ENCODE assay signal across 16 mouse cellular contexts in genomic region chr11:95100393-95100792, GRCm38 (mm10). TPM values are rescaled to one million over a fixed set of nuclear protein-coding genes. Genes with fewer than 3 reads are reported as not detected.
DNase-seq lines count a peak whose midpoint lies in the region; ATAC-seq and TF ChIP-seq lines count a peak whose summit lies in the region.
"Had no signal": no experiment of that assay in that cellular context is flagged by ENCODE, and none has a peak within 500 bp of the region (broad histone marks: within the 10 kb centered on the region; RNA-seq: fewer than 3 reads in every experiment).

No protein-coding gene starts in this region.

- H3K27ac ChIP-seq in gastrocnemius, adult 2 months, result no peak overlapping the region
- H3K27ac ChIP-seq in intestine, embryonic 14.5 days (ENCODE audit: low read depth), result peak overlapping the region; percentile 54; the same call in 1 of the 2 replicates
- H3K27ac ChIP-seq in forebrain, embryonic 15.5 days (replicated peaks), result no peak overlapping the region
- H3K27ac ChIP-seq: heart, adult 2 months; hindbrain, embryonic 12.5 days; liver, embryonic 14.5 days; midbrain, embryonic 12.5 days had no signal

- no peaks in the 10 kb centered on the region for H3K27me3 ChIP-seq in intestine, embryonic 14.5 days (replicated peaks; ENCODE audit: control insufficient read depth, insufficient read depth, low read length)
- no peaks in the 10 kb centered on the region for H3K27me3 ChIP-seq in forebrain, embryonic 15.5 days

- TF ChIP-seq CTCF in gastrocnemius, adult 2 months (IDR thresholded peaks at IDR 0.05), result no peak
- no peak for TF ChIP-seq CTCF in lung, adult 2 months (IDR thresholded peaks at IDR 0.05; ENCODE audit: insufficient read depth, low read length)

- DNase-seq in gastrocnemius, adult 2 months, result peak; percentile 51
- DNase-seq in gastrocnemius, adult 8-10 months (ENCODE audit: low spot score in 2 of 2), result no peak
- DNase-seq in lung, postnatal 10 days, result peak; percentile 56
- no peak for DNase-seq in lung, adult 2 months
- DNase-seq in intestine, embryonic 14.5 days (ENCODE audit: low spot score), result no peak
- DNase-seq in yolk sac, embryonic 10.5 days (ENCODE audit: low spot score), result peak; percentile 44
- DNase-seq: layer of hippocampus, postnatal 36 days; spleen, adult 18-20 months had no signal

- WGBS in lung, adult 2 months, result 67% methylated on average over 3 of the region's 3 CpGs
- 40% methylated on average over 3 of the region's 3 CpGs for WGBS in intestine, embryonic 14.5 days
- WGBS in forebrain, embryonic 15.5 days, result 36% methylated on average over 3 of the region's 3 CpGs

- intact Hi-C loops in gastrocnemius, adult 2 months (cut with DNase I), result loop anchor here (10.0 kb wide), 1 partner anchor 284 kb away; the partner anchor contains the start of gene Slc35b1

- no peak for TF ChIP-seq POLR2A in lung, adult 2 months (IDR thresholded peaks at IDR 0.05; ENCODE audit: borderline replicate concordance, extremely low read depth, low read depth, low read length)

- H3K9me3 ChIP-seq in intestine, embryonic 14.5 days (ENCODE audit: control insufficient read depth, low read length), result no peaks in the 10 kb centered on the region
- H3K9me3 ChIP-seq in forebrain, embryonic 15.5 days, result no peaks in the 10 kb centered on the region
- H3K9me3 ChIP-seq: hindbrain, embryonic 12.5 days had no signal

- no peaks in the 10 kb centered on the region for H3K36me3 ChIP-seq in intestine, embryonic 14.5 days (ENCODE audit: control insufficient read depth, insufficient read depth, low read length)
- no peaks in the 10 kb centered on the region for H3K36me3 ChIP-seq in forebrain, embryonic 15.5 days
- H3K36me3 ChIP-seq: hindbrain, embryonic 12.5 days; midbrain, embryonic 12.5 days had no signal

- no peak overlapping the region for H3K9ac ChIP-seq in intestine, embryonic 14.5 days (ENCODE audit: low read length)
- no peak overlapping the region for H3K9ac ChIP-seq in forebrain, embryonic 15.5 days (replicated peaks)
- H3K9ac ChIP-seq: hindbrain, embryonic 12.5 days; liver, embryonic 14.5 days; midbrain, embryonic 12.5 days had no signal

- H3K4me1 ChIP-seq in lung, adult 2 months (ENCODE audit: control insufficient read depth, insufficient read depth, low read length), result peaks cover 3% of the 10 kb centered on the region
- peaks cover 43% of the 10 kb centered on the region for H3K4me1 ChIP-seq in intestine, embryonic 14.5 days (replicated peaks; ENCODE audit: control insufficient read depth, insufficient read depth, low read length)
- peaks cover 6% of the 10 kb centered on the region for H3K4me1 ChIP-seq in forebrain, embryonic 15.5 days

- no peak overlapping the region for H3K4me2 ChIP-seq in intestine, embryonic 14.5 days (ENCODE audit: low read length)
- no peak overlapping the region for H3K4me2 ChIP-seq in forebrain, embryonic 15.5 days (replicated peaks)
- H3K4me2 ChIP-seq: hindbrain, embryonic 12.5 days; midbrain, embryonic 12.5 days had no signal

- no peak overlapping the region for H3K4me3 ChIP-seq in gastrocnemius, adult 2 months
- no peak overlapping the region for H3K4me3 ChIP-seq in lung, adult 2 months (replicated peaks; ENCODE audit: extremely low read depth, low read depth, low read length)
- H3K4me3 ChIP-seq in intestine, embryonic 14.5 days (ENCODE audit: low read depth, low read length), result no peak overlapping the region
- H3K4me3 ChIP-seq in forebrain, embryonic 15.5 days, result no peak overlapping the region
- H3K4me3 ChIP-seq: heart, adult 2 months; hindbrain, embryonic 12.5 days; midbrain, embryonic 12.5 days had no signal

- no peak; the same call in 1 of the 2 replicates for ATAC-seq in intestine, embryonic 14.5 days (replicated peaks; ENCODE audit: low FRiP score, low TSS enrichment, low read depth)
- no peak for ATAC-seq in megakaryocyte, adult 5-6 weeks (ENCODE audit: poor library complexity, severe bottlenecking)
- ATAC-seq in forebrain, embryonic 15.5 days (replicated peaks), result no peak
- ATAC-seq: forebrain, embryonic 14.5 days had no signal

RNA-seq across cellular contexts. Expression of gene Dlx3, which starts 19.5 kb away (rescaled TPM):
- not detected for total RNA-seq in gastrocnemius, adult 2 months (2021)
- total RNA-seq in gastrocnemius, adult 8-10 months (2022), result not detected
- polyA plus RNA-seq in lung, adult 2 months (2012; rRNA removed), result 0.05 and 2.0 TPM in 2 replicates
- 0.72 and 0.91 TPM in 2 replicates for polyA plus RNA-seq in intestine, embryonic 14.5 days (2014; fragmentation: Nextera tagmentation; extraction: Ambion mirVana)
- 0.04 TPM in 1 of 2 replicates, not detected in the other for total RNA-seq in megakaryocyte, adult 5-6 weeks (2015)
- not detected in 2 replicates for total RNA-seq in megakaryocyte, adult 5-6 weeks (2017)
- not detected in 2 replicates for polyA plus RNA-seq in forebrain, embryonic 15.5 days (2015; fragmentation: Nextera tagmentation; extraction: Ambion mirVana)
- total RNA-seq: heart, adult 2 months; layer of hippocampus, postnatal 36 days; neutrophil, adult 5-6 weeks had no signal
- polyA plus RNA-seq: forebrain, embryonic 14.5 days; heart, adult 2 months had no signal

RNA-seq across cellular contexts. Expression of gene Itga3, which starts 23.8 kb away (rescaled TPM):
- total RNA-seq in gastrocnemius, adult 2 months (2021), result 1 to 10 TPM; 4.3 to 5.2 TPM
- total RNA-seq in gastrocnemius, adult 8-10 months (2022), result 1 to 10 TPM; 3.6 to 5.3 (median 4.1) TPM
- 181 and 187 TPM in 2 replicates for polyA plus RNA-seq in lung, adult 2 months (2012; rRNA removed)
- polyA plus RNA-seq in intestine, embryonic 14.5 days (2014; fragmentation: Nextera tagmentation; extraction: Ambion mirVana), result 24.1 and 29.0 TPM in 2 replicates
- total RNA-seq in megakaryocyte, adult 5-6 weeks (2015), result 0.09 TPM in 1 of 2 replicates, not detected in the other
- 0.24 TPM in 1 of 2 replicates, not detected in the other for total RNA-seq in megakaryocyte, adult 5-6 weeks (2017)
- 5.9 and 6.9 TPM in 2 replicates for polyA plus RNA-seq in forebrain, embryonic 15.5 days (2015; fragmentation: Nextera tagmentation; extraction: Ambion mirVana)

RNA-seq across cellular contexts. Expression of gene Dlx4, which starts 45.7 kb away (rescaled TPM):
- not detected for total RNA-seq in gastrocnemius, adult 2 months (2021)
- total RNA-seq in gastrocnemius, adult 8-10 months (2022), result not detected
- 0.20 and 0.50 TPM in 2 replicates for polyA plus RNA-seq in lung, adult 2 months (2012; rRNA removed)
- polyA plus RNA-seq in intestine, embryonic 14.5 days (2014; fragmentation: Nextera tagmentation; extraction: Ambion mirVana), result not detected in 2 replicates
- total RNA-seq in megakaryocyte, adult 5-6 weeks (2015), result not detected in 2 replicates
- total RNA-seq in megakaryocyte, adult 5-6 weeks (2017), result not detected in 2 replicates
- not detected in 2 replicates for polyA plus RNA-seq in forebrain, embryonic 15.5 days (2015; fragmentation: Nextera tagmentation; extraction: Ambion mirVana)
- total RNA-seq: heart, adult 2 months; layer of hippocampus, postnatal 36 days; neutrophil, adult 5-6 weeks had no signal
- polyA plus RNA-seq: forebrain, embryonic 14.5 days; midbrain, embryonic 12.5 days had no signal

RNA-seq across cellular contexts. Expression of gene Pdk2, which starts 59.2 kb away (rescaled TPM):
- total RNA-seq in gastrocnemius, adult 2 months (2021), result 100 to 1,000 TPM; 471 to 485 TPM
- total RNA-seq in gastrocnemius, adult 8-10 months (2022), result 100 to 1,000 TPM; 484 to 519 (median 495) TPM
- polyA plus RNA-seq in lung, adult 2 months (2012; rRNA removed), result 53.0 and 67.3 TPM in 2 replicates
- polyA plus RNA-seq in intestine, embryonic 14.5 days (2014; fragmentation: Nextera tagmentation; extraction: Ambion mirVana), result 26.4 and 29.6 TPM in 2 replicates
- total RNA-seq in megakaryocyte, adult 5-6 weeks (2015), result 4.5 and 6.3 TPM in 2 replicates
- total RNA-seq in megakaryocyte, adult 5-6 weeks (2017), result 0.73 and 1.7 TPM in 2 replicates
- polyA plus RNA-seq in forebrain, embryonic 15.5 days (2015; fragmentation: Nextera tagmentation; extraction: Ambion mirVana), result 26.4 and 27.3 TPM in 2 replicates

Comparison
In these comparisons a context has a peak if more than half of its experiments do, and no peak if none do; other contexts are left out.
1. DNase-seq: peak in gastrocnemius, adult 2 months (single experiment), lung, postnatal 10 days (single experiment) and yolk sac, embryonic 10.5 days (single experiment); none in gastrocnemius, adult 8-10 months (0 of 2), lung, adult 2 months (single experiment) and intestine, embryonic 14.5 days (single experiment).